Mouse (Mus musculus): ENCODE results near the gene Elp6.
"Not testable (repeated sequence)": the region's sequence is repeated elsewhere in the genome, so short reads cannot be mapped to it uniquely, and the experiment has no call there.

Gene Elp6

GRCm38 (mm10) chr9:110316503-110316902, 11.5 kb downstream of the Elp6 start:
- DNase-seq (ENCODE audit: low spot score): no peak

DNA sequence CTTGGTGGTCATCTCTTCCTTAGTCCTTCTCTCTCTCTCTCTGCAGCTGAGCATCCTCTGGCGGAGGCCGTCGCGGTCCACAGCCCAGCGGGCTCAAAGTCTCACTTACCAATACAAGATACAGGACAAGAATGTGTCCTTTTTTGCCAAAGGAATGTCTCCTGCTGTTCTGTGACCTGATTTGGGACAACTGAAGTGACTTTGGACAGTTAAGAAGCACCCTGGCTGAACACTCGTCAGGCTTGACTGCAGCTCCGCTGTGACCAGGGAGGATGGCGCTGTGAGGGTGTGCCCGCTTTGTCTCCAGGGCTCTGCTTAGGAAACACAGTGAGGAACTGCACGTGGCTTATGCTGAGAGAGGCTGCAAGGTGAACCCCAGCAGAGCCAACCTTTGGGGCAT, 15.8 kb downstream of the Elp6 start:
- DNase-seq (ENCODE audit: low spot score): no peak

DNA sequence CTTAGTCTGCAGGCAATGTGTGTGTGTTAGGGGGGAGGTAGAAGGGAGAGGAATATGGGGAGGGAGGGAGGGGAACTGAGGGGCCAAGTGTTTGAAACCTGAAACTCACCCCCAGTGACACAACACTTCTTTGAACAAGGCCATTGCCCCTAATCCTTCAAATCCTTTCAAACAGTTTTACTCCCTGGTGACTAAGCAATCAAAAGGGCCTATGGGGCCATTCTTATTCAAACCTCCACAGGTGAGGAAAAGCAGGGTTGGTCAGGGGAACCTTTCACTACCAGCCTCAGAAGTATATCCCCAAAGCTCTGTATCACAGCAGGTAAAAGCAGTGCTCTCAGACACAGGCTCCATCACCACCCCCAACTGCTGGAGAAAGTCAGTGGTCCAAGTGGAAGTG, 18.0 kb downstream of the Elp6 start:
- DNase-seq (ENCODE audit: low spot score): no peak

DNA sequence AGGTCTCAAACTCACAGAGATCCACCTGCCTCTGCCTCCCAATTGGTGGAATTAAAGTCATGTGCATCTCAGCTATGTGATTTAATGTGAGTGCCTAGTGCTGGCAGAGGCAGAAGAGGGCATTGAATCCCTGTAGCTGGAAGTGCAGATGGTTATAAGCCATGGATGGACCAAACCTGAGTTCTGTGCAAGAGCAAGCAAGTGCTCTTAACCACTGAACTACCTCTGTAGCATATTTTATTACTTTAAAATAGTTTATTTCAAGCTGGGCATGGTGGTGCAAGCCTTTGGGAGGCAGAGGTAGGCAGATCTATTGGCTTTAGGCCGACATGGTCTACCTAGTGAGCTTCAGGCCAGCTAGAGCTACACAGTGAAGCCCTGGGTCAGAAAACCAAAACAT, 19.2 kb downstream of the Elp6 start:
- no peak for DNase-seq (ENCODE audit: low spot score)

GRCm38 (mm10) chr9:110328178-110328577, 23.2 kb downstream of the Elp6 start:
- DNase-seq (ENCODE audit: low spot score): no peak

DNA sequence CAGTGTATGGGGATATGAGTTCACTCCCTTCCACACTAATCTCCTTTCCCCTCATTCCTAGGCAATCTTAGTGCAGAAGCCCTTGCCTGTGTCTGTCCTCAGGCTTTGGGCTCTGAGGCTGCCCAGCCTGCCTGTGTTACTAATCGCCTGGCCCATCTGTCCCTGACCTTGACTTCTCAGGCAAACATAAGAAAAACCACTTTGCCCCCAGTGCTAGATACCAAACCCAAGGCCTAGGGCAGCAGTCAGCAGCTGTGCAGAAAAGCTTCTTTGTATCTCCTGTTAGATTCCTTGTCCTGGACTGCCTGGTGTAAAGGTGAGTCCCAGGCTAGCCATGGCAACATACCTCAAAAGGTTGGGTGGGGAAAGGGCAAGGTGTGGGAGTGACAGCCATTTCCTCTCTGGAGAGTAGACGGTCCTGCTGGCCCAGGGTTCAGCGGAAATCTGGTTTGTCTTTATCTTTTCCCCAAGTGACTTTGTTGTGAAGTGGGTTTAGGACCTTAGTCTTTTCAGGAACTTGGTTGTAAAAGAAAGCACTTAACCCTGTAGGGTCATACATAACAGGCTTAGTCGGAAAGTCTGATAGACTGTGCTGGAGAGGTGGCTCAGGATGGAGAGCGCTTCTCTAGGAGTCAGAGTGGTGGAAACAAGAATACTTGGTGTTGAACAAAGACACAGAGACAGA, 24.1 kb downstream of the Elp6 start:
- no peak for DNase-seq (ENCODE audit: low spot score)

- DNase-seq (ENCODE audit: low spot score): no peak
These were observed 24.7 kb downstream of the Elp6 start for GRCm38 (mm10) chr9:110329655-110330054.

DNA sequence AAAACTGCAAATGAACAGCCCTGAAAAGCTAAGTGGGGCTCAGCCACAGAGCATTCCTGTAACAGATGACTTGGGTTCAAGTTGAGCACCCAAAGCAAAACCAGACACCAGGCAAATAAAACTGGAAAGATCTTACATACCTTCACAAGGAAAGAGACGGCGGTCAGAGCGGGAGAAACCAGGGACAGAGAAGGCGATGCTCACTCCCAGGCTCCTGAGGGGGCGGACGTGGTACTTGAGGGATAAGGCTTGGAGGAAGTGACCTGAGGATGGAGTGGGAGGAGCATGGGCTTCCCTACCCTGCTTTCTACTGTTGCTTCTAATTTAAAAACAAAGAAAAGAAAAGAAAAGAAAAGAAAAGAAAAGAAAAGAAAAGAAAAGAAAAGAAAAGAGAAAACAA, 25.4 kb downstream of the Elp6 start:
- DNase-seq (ENCODE audit: low spot score): no peak

- not testable (repeated sequence) for DNase-seq (ENCODE audit: low spot score)
These were observed 25.9 kb downstream of the Elp6 start for GRCm38 (mm10) chr9:110330913-110331312.

GRCm38 (mm10) chr9:110333135-110333895, 28.3 kb downstream of the Elp6 start, which contains the start of gene Scap:
Gene Scap (plus strand): TSS chr9:110333288.
- peak; percentile 95 for DNase-seq (ENCODE audit: low spot score)

- no peak for DNase-seq (ENCODE audit: low spot score)
These were observed 28.9 kb downstream of the Elp6 start for GRCm38 (mm10) chr9:110333896-110334259.

DNA sequence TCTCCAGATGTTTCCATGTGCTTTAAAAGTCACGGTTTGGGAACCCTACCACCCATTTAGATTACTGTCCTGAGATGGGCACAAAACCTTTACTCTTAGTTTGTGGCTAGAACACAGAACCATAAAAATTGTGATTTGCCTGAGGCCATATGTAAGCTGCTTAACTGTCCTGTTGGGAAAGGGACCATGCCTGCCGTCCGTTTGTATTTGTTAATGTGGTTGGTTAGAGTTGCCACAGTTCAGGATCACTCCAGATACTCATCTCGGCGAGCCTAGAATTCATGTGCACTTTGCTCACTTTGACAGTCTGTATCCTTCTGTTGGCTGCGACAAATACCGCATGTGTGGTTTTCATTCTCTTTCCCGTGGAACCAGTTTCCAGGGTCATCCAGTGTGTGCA, 29.9 kb downstream of the Elp6 start:
- DNase-seq (ENCODE audit: low spot score): no peak

DNA sequence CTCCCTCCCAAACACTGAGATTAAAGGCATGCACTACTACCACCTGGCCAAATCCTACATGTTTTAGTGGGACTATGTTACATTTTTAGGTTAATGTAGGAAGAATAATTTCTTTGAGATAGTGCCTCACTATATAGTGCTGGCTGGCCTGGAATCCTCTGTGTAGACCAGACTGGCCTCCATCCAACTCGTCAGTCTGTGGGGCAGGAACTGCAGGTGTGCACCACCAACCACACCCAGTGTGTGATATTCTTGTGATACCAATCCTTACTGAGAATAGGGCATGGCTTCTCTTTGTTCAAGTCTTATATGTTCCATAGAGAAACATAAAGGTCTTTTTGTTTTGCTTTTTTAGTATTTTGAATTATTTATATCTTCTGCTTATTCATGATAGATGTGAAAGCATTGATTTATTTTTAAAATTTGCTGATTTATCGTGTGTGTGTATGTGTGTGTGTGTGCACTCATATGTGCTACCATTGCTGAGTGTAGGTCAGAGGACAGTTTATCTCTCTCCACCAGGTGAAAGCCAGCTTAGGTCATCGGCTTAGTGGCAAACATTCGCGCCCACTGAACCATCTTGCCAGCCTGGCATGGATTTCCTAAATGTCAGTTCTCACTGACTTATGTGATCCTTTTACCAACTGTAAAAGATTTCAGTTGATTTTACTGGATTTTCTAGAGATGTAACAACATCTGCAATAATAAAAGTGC, 35.2 kb downstream of the Elp6 start:
- DNase-seq (ENCODE audit: low spot score): no peak

GRCm38 (mm10) chr9:110342008-110342407, 37.0 kb downstream of the Elp6 start:
- no peak for DNase-seq (ENCODE audit: low spot score)

DNA sequence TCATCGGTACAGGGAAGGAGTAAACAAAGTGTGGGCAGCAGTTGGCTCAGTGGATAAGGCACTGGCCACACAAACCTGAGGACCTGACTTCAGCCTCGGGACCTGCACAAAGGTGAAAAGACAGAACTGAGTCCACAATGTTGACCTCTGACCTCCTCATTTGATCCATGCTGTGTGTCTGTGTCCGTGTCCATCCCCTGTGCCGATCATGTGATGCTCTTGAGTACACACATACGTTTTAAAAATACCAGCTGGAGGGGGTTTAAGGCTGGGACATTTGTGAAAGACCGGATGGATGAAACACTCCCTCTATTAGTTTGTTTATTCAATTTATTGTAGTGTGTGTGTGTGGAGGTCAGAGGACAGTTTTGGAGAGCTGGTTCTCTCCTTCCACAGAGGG, 38.8 kb downstream of the Elp6 start:
- DNase-seq (ENCODE audit: low spot score): no peak

- DNase-seq (ENCODE audit: low spot score): no peak
These were observed 40.2 kb downstream of the Elp6 start for GRCm38 (mm10) chr9:110345057-110345739.

GRCm38 (mm10) chr9:110348899-110349298, 43.9 kb downstream of the Elp6 start:
- no peak for DNase-seq (ENCODE audit: low spot score)

DNA sequence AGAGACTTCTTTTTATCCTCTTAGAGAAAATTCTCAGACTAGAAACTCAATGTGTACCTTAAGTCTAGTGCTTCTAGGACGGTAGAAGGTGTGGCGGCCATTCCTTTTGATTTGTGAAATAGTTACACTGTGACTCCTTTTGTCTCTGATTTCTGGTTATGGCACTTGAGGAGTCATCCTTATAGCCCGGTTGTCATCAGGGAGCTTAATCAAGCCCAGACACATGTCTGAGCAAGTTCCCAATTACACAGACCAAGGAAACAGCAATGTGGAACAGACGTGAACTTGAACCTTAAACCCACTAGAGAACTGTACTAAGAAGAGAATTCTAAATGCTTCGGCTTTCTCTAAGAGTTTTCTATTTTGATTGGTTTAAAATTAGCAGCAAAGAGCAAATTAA, 45.2 kb downstream of the Elp6 start:
- DNase-seq (ENCODE audit: low spot score): no peak

GRCm38 (mm10) chr9:110350612-110351011, 45.6 kb downstream of the Elp6 start:
- no peak for DNase-seq (ENCODE audit: low spot score)

GRCm38 (mm10) chr9:110351350-110351749, 46.4 kb downstream of the Elp6 start:
- no peak for DNase-seq (ENCODE audit: low spot score)

GRCm38 (mm10) chr9:110351932-110352632, 47.1 kb downstream of the Elp6 start:
- no peak for DNase-seq (ENCODE audit: low spot score)

DNA sequence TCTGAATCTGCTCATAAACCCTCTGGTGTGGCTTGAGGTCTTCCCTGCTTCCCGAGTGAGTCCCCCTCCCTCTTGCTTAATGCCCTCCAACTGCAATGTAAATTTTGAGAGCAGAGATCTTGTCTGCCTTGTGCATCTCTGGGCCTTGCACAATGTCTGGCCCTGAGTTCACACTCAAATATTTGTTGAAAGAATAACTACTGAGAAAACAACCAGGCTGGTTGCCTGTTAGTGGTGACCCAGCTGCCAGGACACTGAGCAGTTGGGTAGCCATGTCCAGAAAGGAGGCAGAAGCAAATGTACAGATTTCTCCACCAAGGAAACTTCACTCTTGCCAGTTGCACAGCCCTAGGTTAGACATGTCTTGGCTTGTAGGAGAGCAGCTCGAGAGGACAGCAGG, 53.4 kb downstream of the Elp6 start:
- DNase-seq (ENCODE audit: low spot score): no peak
